Mouse (Mus musculus): ENCODE measurements around the gene Kcnh1. TPM values are rescaled to one million over a fixed set of nuclear protein-coding genes. Genes with fewer than 3 reads are reported as not detected.

Gene Kcnh1
- polyA plus RNA-seq, 1 experiment = 0.14 TPM

GRCm38 (mm10) chr1:192291286-192291685 lies 100.7 kb downstream of the Kcnh1 start:
- H3K27me3 ChIP-seq (ENCODE audit: control insufficient read depth, insufficient read depth, low read length) = no peaks in the 10 kb centered on the region
- TF ChIP-seq POLR2A (IDR thresholded peaks at IDR 0.05; ENCODE audit: low read depth, low read length) (no peak), CTCF (IDR thresholded peaks at IDR 0.05; ENCODE audit: extremely low read depth, insufficient read length, insufficient replicate concordance, low read depth, low read length) (no peak)
- no peak overlapping the region for H3K27ac ChIP-seq (ENCODE audit: insufficient read depth, low read depth, low read length)
- H3K36me3 ChIP-seq (ENCODE audit: control insufficient read depth, insufficient read depth, low read length) = no peaks in the 10 kb centered on the region
- no peaks in the 10 kb centered on the region for H3K4me1 ChIP-seq (ENCODE audit: control insufficient read depth, insufficient read depth, insufficient read length, low read length)
- WGBS = 60% methylated on average over 3 of the region's 3 CpGs
- no peak overlapping the region for H3K4me3 ChIP-seq (ENCODE audit: low read depth, low read length)

- 16% methylated on average over 4 of the region's 4 CpGs for WGBS
- H3K27ac ChIP-seq (ENCODE audit: insufficient read depth, low read depth, low read length) = no peak overlapping the region
- H3K4me3 ChIP-seq (ENCODE audit: low read depth, low read length) = no peak overlapping the region
- TF ChIP-seq CTCF (IDR thresholded peaks at IDR 0.05; ENCODE audit: extremely low read depth, insufficient read length, insufficient replicate concordance, low read depth, low read length) (no peak), POLR2A (IDR thresholded peaks at IDR 0.05; ENCODE audit: low read depth, low read length) (no peak)
- H3K36me3 ChIP-seq (ENCODE audit: control insufficient read depth, insufficient read depth, low read length) = no peaks in the 10 kb centered on the region
- no peaks in the 10 kb centered on the region for H3K4me1 ChIP-seq (ENCODE audit: control insufficient read depth, insufficient read depth, insufficient read length, low read length)
- no peaks in the 10 kb centered on the region for H3K27me3 ChIP-seq (ENCODE audit: control insufficient read depth, insufficient read depth, low read length)
These were observed 102.8 kb downstream of the Kcnh1 start for GRCm38 (mm10) chr1:192293391-192293790.

GRCm38 (mm10) chr1:192293921-192294320 lies 103.3 kb downstream of the Kcnh1 start:
- no peak overlapping the region for H3K4me3 ChIP-seq (ENCODE audit: low read depth, low read length)
- no peaks in the 10 kb centered on the region for H3K36me3 ChIP-seq (ENCODE audit: control insufficient read depth, insufficient read depth, low read length)
- H3K27ac ChIP-seq (ENCODE audit: insufficient read depth, low read depth, low read length) = no peak overlapping the region
- TF ChIP-seq POLR2A (IDR thresholded peaks at IDR 0.05; ENCODE audit: low read depth, low read length) = no peak
- TF ChIP-seq CTCF (IDR thresholded peaks at IDR 0.05; ENCODE audit: extremely low read depth, insufficient read length, insufficient replicate concordance, low read depth, low read length) = no peak
- H3K4me1 ChIP-seq (ENCODE audit: control insufficient read depth, insufficient read depth, insufficient read length, low read length) = no peaks in the 10 kb centered on the region
- 52% methylated on average over 3 of the region's 3 CpGs for WGBS
- no peaks in the 10 kb centered on the region for H3K27me3 ChIP-seq (ENCODE audit: control insufficient read depth, insufficient read depth, low read length)

- Histone ChIP-seq H3K27ac (ENCODE audit: insufficient read depth, low read depth, low read length) (no peak overlapping the region), H3K4me3 (ENCODE audit: low read depth, low read length) (no peak overlapping the region), H3K36me3 (ENCODE audit: control insufficient read depth, insufficient read depth, low read length) (no peaks in the 10 kb centered on the region), H3K27me3 (ENCODE audit: control insufficient read depth, insufficient read depth, low read length) (no peaks in the 10 kb centered on the region), H3K4me1 (ENCODE audit: control insufficient read depth, insufficient read depth, insufficient read length, low read length) (no peaks in the 10 kb centered on the region)
- TF ChIP-seq POLR2A (IDR thresholded peaks at IDR 0.05; ENCODE audit: low read depth, low read length) (no peak), CTCF (IDR thresholded peaks at IDR 0.05; ENCODE audit: extremely low read depth, insufficient read length, insufficient replicate concordance, low read depth, low read length) (no peak)
- 80% methylated on average over 11 of the region's 11 CpGs for WGBS
These were observed 104.8 kb downstream of the Kcnh1 start for GRCm38 (mm10) chr1:192295243-192295860.

GRCm38 (mm10) chr1:192295902-192296301 lies 105.3 kb downstream of the Kcnh1 start:
- no peak overlapping the region for H3K4me3 ChIP-seq (ENCODE audit: low read depth, low read length)
- TF ChIP-seq CTCF (IDR thresholded peaks at IDR 0.05; ENCODE audit: extremely low read depth, insufficient read length, insufficient replicate concordance, low read depth, low read length) (no peak), POLR2A (IDR thresholded peaks at IDR 0.05; ENCODE audit: low read depth, low read length) (no peak)
- H3K36me3 ChIP-seq (ENCODE audit: control insufficient read depth, insufficient read depth, low read length) = no peaks in the 10 kb centered on the region
- H3K27me3 ChIP-seq (ENCODE audit: control insufficient read depth, insufficient read depth, low read length) = no peaks in the 10 kb centered on the region
- H3K4me1 ChIP-seq (ENCODE audit: control insufficient read depth, insufficient read depth, insufficient read length, low read length) = no peaks in the 10 kb centered on the region
- no peak overlapping the region for H3K27ac ChIP-seq (ENCODE audit: insufficient read depth, low read depth, low read length)

- Histone ChIP-seq H3K4me1 (ENCODE audit: control insufficient read depth, insufficient read depth, insufficient read length, low read length) (no peaks in the 10 kb centered on the region), H3K27me3 (ENCODE audit: control insufficient read depth, insufficient read depth, low read length) (no peaks in the 10 kb centered on the region), H3K27ac (ENCODE audit: insufficient read depth, low read depth, low read length) (no peak overlapping the region), H3K4me3 (ENCODE audit: low read depth, low read length) (no peak overlapping the region), H3K36me3 (ENCODE audit: control insufficient read depth, insufficient read depth, low read length) (no peaks in the 10 kb centered on the region)
- WGBS = 72% methylated on average over 5 of the region's 5 CpGs
- TF ChIP-seq POLR2A (IDR thresholded peaks at IDR 0.05; ENCODE audit: low read depth, low read length) (no peak), CTCF (IDR thresholded peaks at IDR 0.05; ENCODE audit: extremely low read depth, insufficient read length, insufficient replicate concordance, low read depth, low read length) (no peak)
These were observed 107.0 kb downstream of the Kcnh1 start for GRCm38 (mm10) chr1:192297481-192298128.

- Histone ChIP-seq H3K36me3 (ENCODE audit: control insufficient read depth, insufficient read depth, low read length) (no peaks in the 10 kb centered on the region), H3K4me1 (ENCODE audit: control insufficient read depth, insufficient read depth, insufficient read length, low read length) (no peaks in the 10 kb centered on the region), H3K27ac (ENCODE audit: insufficient read depth, low read depth, low read length) (no peak overlapping the region), H3K4me3 (ENCODE audit: low read depth, low read length) (no peak overlapping the region), H3K27me3 (ENCODE audit: control insufficient read depth, insufficient read depth, low read length) (no peaks in the 10 kb centered on the region)
- 51% methylated on average over 7 of the region's 7 CpGs for WGBS
- TF ChIP-seq POLR2A (IDR thresholded peaks at IDR 0.05; ENCODE audit: low read depth, low read length) (no peak), CTCF (IDR thresholded peaks at IDR 0.05; ENCODE audit: extremely low read depth, insufficient read length, insufficient replicate concordance, low read depth, low read length) (no peak)
These were observed 109.8 kb downstream of the Kcnh1 start for GRCm38 (mm10) chr1:192300417-192300816.

All from small intestine, adult 2 months (tissue).